Mouse (Mus musculus): ENCODE results near the gene Ap1b1.

The Ap1b1 gene

GRCm38 (mm10) chr11:4986695-4987486 is at the start of gene Ap1b1:
Gene Ap1b1, plus strand, starts transcription at chr11:4986824.
- peak; percentile 90 to 95 for DNase-seq (ENCODE audit: low spot score in 2 of 2)

GRCm38 (mm10) chr11:4946530-4946929 is 40.1 kb upstream of the Ap1b1 start:
- peak; percentile 3 to 4 for DNase-seq (ENCODE audit: low spot score in 2 of 2)

- DNase-seq (ENCODE audit: low spot score in 2 of 2), result peak; percentile 62 to 74
Measured at GRCm38 (mm10) chr11:4946947-4947812, 39.4 kb upstream of the Ap1b1 start.

DNA sequence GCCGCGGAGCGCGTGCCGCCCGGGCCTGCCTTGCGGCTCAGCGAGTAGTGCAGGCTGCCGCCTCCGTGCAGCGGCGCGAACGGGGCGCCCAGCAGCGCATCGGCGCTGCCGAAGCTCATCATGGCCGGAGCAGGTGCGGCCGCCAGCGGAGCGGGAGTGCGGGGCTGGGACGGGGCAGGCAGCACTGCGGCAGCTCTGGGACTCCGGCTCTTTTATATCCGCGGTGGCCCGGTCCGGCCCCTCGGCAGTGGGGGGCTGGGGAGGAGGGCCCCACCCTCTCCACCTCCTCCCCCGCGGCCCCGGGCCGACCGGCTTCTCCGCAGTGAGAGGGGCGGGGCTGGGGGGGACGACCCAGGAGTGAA is 38.8 kb upstream of the Ap1b1 start, which contains the start of gene Nefh:
Nefh (minus strand) TSS at position 252 of the 362 bp plus-strand sequence.
- peak; percentile 5 to 9 for DNase-seq (ENCODE audit: low spot score in 2 of 2)

DNA sequence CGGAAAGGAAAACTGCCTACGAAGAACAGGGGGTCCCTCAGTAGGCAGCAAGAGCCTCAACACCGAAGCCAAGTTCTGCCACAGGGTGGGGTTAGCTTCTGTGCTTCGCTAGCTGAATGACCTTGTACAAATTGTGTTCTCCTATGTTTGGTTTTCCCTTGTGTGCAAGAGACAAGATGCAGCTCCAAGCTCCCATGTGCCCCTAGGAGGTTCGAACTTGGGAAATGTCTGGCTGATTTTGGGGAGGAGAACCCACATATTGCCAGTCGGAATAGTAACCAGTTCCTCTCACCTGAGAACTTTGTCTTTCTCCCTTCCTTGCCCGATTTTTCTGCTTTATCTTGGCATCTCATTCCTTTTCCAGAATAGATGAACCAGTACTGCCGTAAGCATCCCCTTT is 37.8 kb upstream of the Ap1b1 start:
- DNase-seq (ENCODE audit: low spot score in 2 of 2), result no peak

- DNase-seq (ENCODE audit: low spot score in 2 of 2), result peak in 1 of 2 experiments; percentile 46
Measured at GRCm38 (mm10) chr11:4949256-4950044, 37.2 kb upstream of the Ap1b1 start.

DNA sequence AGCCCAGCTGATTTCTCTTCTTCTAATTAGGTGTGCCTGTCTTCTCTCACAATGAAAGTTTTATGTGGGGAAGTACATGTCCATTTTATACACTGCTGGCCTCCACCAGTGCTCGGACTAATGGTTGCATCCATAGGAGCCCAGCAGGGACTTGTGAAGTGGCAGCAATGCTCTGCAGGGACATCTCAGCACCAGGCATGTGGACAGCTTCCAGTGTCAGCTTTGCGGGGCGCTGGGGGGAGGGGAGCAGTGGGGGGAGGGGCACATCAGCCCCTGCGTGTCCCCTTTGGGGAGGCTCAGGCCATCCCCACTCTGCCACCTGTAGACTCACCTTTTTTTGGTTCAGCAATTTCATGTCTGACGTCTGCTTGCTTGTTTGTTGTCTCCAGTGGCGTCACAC is 33.2 kb upstream of the Ap1b1 start:
- no peak for DNase-seq (ENCODE audit: low spot score in 2 of 2)

DNA sequence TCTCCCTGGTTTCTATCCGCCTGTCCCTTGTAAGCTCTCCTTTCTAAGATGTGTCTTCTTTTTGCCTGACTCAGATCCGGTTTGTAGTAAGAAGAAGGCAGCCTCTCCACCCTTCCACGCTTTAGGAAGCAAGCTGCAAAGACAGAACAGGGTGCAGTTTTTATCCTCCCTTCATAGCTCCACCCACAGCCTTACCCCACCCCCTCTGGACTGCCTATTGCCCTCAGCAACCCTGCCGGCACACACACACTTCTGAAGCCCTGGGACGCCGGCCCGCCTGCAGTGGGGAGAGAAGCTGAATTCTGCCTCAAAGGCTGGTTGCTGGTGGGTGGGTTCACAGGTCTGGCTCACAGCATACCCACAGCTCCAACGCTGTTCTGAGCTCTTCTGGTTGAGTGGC is 32.7 kb upstream of the Ap1b1 start:
- DNase-seq (ENCODE audit: low spot score in 2 of 2), result no peak

DNA sequence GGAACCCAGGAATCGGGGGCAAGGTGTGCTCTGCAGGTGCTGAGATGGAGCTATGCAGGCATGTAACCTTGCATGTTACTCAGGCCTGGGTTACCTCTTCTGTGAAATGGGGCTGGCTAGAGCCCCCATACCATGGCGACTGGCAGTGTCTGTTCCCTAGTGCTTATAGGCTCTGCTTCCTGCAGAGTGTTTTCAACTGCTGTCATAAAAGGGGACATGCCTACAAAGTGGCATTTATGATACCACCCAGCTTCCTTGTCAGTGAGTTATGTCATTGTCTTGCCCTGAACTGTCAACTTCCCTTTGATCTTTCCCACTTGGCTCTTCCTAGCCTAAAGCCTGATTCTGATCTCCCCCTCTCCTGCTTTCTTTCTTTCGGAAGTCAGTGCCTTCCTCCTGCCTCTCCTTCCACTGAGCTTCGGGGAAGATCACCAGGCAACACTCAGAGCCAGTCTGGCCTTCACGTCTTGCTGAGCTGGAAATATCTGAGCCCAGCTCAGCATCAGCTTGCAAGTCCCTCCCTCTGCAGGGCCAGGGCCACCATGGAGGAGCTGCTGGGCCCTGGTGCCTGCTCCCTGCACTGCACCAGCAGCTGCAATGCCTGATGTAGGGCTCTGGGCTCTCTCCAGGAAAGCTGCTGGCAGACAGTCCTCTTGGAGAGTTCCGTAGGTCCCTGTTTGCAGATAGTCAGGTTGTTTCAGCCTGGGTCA is 23.4 kb upstream of the Ap1b1 start:
- no peak for DNase-seq (ENCODE audit: low spot score in 2 of 2)

DNA sequence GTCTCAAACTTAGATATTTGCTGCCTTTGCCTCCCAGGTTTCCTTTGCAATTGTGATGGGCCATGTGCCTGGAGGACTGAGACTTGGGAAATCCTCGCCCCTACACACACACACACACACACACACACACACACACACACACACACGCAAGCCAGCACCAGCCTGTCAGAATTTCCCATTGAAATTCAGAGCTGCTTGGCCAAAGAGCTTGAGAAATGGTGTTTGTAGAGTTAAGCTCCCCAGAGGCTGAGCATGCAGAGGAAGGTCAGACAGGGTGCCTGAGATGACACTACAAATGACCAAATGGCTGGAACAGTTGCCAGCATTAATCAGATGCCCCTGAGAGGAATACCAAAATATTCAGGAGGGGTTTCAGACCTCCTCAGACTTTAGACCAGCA is 20.3 kb upstream of the Ap1b1 start:
- no peak for DNase-seq (ENCODE audit: low spot score in 2 of 2)

DNA sequence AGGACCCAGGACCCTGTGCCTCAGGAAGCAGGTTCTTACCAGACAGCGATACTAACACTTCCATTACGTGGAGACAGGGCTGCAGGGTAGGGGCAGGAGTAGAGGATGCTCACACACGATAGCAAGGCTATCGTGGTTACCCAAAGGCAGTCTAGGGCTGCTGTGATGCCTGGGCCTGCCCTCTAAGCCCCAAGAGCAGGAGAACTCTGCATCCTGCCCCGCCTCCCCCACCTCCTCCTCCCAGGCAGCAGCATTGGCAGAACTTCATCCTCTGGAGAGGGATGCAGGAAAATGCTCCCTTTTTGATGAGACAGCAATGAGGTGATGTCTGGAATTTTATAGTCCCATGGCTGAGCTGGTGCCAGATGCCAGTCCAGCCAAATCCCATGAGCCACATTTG is 19.7 kb upstream of the Ap1b1 start:
- DNase-seq (ENCODE audit: low spot score in 2 of 2), result no peak

DNA sequence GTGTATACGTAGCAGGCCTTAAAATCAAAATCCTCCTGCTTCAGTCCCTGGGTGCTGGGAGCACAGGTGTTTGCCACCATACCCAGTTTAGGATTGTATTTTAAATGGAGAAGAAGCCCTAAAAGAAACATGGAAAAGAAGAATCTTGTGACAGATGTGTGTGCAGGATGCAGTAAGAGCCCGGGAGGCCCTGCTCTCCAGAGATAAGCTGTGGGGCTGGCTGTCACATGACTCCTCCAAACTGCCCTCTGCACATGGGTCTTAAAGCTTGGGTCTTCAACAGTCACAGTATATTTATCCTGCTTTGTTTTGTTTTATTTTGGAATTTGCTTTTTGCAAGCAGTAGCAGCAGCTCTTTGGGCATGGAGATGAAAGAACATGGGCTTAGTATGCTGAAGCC is 19.1 kb upstream of the Ap1b1 start:
- no peak for DNase-seq (ENCODE audit: low spot score in 2 of 2)

- no peak for DNase-seq (ENCODE audit: low spot score in 2 of 2)
Measured at GRCm38 (mm10) chr11:4968376-4968775, 18.2 kb upstream of the Ap1b1 start.

- peak; percentile 9 to 58 for DNase-seq (ENCODE audit: low spot score in 2 of 2)
Measured at GRCm38 (mm10) chr11:4972967-4973870, 13.4 kb upstream of the Ap1b1 start.

GRCm38 (mm10) chr11:4973871-4974256 is 12.8 kb upstream of the Ap1b1 start:
- no peak for DNase-seq (ENCODE audit: low spot score in 2 of 2)

DNA sequence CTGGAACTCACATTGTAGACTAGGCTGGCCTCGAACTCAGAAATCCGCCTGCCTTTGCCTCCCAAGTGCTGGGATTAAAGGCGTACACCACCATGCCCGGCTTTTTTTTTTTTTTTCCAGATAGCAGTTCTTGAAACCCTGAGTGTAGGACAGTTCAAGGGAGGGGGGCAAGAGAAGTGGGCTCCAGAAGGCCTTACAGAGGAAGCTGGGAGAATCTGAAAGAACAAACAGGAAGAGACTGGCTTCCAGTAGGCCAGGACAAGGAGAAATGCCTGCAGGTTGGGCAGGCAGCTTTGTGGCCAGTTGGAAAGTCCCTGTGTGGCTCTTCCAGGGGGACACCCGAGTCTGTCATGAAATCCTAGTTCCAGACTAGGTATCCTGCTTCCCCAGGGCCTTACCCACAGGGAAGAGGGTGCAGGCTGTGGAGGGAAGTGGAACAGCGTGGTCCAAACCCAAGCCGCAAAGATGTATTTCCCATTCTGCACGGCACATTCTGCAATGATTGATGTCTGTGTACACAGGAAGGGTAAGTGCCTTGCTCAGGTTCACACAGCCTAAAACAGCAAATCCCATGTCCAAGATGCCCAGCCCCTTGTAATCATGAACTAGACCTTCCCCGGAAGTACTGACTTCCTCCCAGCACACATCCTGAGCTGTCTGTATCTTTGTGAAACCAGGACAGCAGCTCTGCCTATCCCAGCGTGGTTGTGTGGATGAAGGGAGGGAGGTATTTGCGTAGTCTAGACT is 12.1 kb upstream of the Ap1b1 start:
- no peak for DNase-seq (ENCODE audit: low spot score in 2 of 2)

DNA sequence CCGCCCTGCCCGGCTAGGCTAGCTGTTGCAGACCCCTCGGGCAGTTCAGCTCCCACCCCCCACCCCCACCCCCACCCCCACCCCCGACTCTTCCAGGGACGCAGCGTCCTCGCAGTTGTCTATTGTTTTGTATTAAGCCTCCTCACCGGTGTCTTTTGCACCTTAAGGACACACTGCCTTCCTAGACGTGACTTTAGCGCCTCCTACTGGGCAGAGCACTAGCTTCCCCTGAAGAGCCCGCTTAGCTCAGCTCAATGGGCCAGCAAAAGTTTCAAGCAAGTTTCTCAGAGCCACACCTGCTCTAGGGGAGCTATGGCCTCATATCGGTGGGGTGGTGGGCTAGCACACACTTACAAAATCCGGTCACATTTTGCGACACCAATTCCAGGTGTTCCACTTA is 11.0 kb upstream of the Ap1b1 start:
- peak; percentile 59 to 88 for DNase-seq (ENCODE audit: low spot score in 2 of 2)

DNA sequence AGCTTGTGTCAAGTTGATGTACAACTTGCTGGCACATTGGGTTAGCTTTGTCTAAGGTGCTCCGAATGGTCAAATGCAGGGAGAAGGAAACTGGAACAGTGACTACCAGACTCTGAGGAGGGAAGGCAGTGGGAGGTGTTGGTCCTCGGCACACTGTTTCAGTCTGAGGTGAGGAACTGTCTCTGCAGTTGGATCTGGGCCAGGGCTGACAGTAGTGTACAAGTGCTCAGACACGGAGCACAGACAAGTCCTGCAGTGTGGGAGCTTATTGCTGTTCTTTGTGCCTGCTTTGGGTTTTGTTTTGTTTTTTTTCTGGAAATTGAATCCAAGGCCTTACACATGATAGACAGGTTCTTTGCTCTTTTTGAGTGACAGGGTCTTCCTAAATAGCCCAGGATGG is 3.6 kb upstream of the Ap1b1 start:
- no peak for DNase-seq (ENCODE audit: low spot score in 2 of 2)

DNA sequence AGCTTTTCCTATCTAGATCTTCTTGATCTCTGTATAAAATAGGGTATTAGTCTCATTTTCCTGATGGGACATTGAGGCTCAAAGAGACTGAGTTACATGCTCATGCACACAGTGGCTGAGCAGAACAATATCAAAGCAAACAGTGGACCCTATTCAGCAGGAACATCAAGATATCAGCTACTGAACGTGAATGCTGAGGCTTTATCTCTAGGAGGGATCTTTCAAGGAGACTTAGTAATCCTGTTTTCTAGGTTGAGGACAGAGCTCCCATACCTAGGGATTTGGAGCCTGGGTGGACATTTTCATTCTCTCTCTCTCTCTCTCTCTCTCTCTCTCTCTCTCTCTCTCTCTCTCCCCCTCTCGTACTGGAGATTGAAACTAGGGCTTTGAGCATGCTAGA is 3.1 kb upstream of the Ap1b1 start:
- no peak for DNase-seq (ENCODE audit: low spot score in 2 of 2)

- DNase-seq (ENCODE audit: low spot score in 2 of 2), result no peak
Measured at GRCm38 (mm10) chr11:4984249-4984648, 2.4 kb upstream of the Ap1b1 start.

All from thymus, postnatal 10 days (tissue).